Mouse (Mus musculus) midbrain, embryonic 10.5 days (tissue): ENCODE measurements around the gene Cngb1. TPM values are rescaled to one million over a fixed set of nuclear protein-coding genes. Genes with fewer than 3 reads are reported as not detected.

ENCODE experiments used
- DNase-seq: peaks from one replicate; pipeline ENCODE4 v3.0.0-alpha.2; 2017; ENCODE audit warnings: low spot score
- H3K27ac ChIP-seq: fragments of 300-500 bp; sonication (generic); replicated peaks from 2 replicates; pipeline ENCODE4 v1.5.1; 2016; ENCODE audit warnings: mild to moderate bottlenecking
- H3K27me3 ChIP-seq: fragments of 300-500 bp; sonication (generic); 2 replicates; pipeline ENCODE4 v1.6.1; 2016; ENCODE audit warnings: low read depth, mild to moderate bottlenecking; ENCODE audit not compliant: poor library complexity, severe bottlenecking
- H3K36me3 ChIP-seq: fragments of 300-500 bp; sonication (generic); 2 replicates; pipeline ENCODE4 v1.6.1; 2016; ENCODE audit warnings: mild to moderate bottlenecking, moderate library complexity
- H3K4me1 ChIP-seq: fragments of 300-500 bp; sonication (generic); 2 replicates; pipeline ENCODE4 v1.6.1; 2016
- H3K4me3 ChIP-seq: fragments of 300-500 bp; sonication (generic); 2 replicates; pipeline ENCODE4 v1.5.1; 2016; ENCODE audit warnings: mild to moderate bottlenecking, moderate library complexity
- H3K9me3 ChIP-seq: fragments of 300-500 bp; sonication (generic); replicated peaks from 2 replicates; pipeline ENCODE4 v1.6.1; 2016; ENCODE audit warnings: mild to moderate bottlenecking
- WGBS: fragments of 180-500 bp; shearing (Covaris S2); methylation state at CpG from one replicate; pipeline ENCODE4 v1.1.7; 2016; 5-methylcytosine and 5-hydroxymethylcytosine counted together
- polyA plus RNA-seq: library from polyadenylated mRNA; unstranded; fragments of >200 nt; fragmentation: Nextera tagmentation; extraction: Ambion mirVana; gene quantifications from 2 replicates; pipeline ENCODE4 v1.2.1, GENCODE M21; 2016

The Cngb1 gene
- 0.17 TPM in 1 of 2 replicates, not detected in the other for polyA plus RNA-seq

GRCm38 (mm10) chr8:95306431-95306830 lies at the start of gene Cngb1:
Gene Cngb1, minus strand, starts transcription at chr8:95306585.
- Histone ChIP-seq H3K27me3 (no peaks in the 10 kb centered on the region), H3K4me3 (no peak within 1 kb of the TSS), H3K36me3 (no peaks in the 10 kb centered on the region), H3K27ac (no peak within 1 kb of the TSS), H3K9me3 (no peaks in the 10 kb centered on the region), H3K4me1 (peaks cover 14% of the 10 kb centered on the region)
- 53% methylated on average over 6 of the region's 6 CpGs for WGBS
- DNase-seq, result no peak

GRCm38 (mm10) chr8:95354606-95355005 lies 48.2 kb upstream of the Cngb1 start:
- no peak overlapping the region for H3K27ac ChIP-seq
- H3K4me3 ChIP-seq, result no peak overlapping the region
- peaks cover 54% of the 10 kb centered on the region for H3K4me1 ChIP-seq
- no peak for DNase-seq
- H3K9me3 ChIP-seq, result no peaks in the 10 kb centered on the region
- WGBS, result 87% methylated on average over 2 of the region's 2 CpGs
- peaks cover 42% of the 10 kb centered on the region for H3K27me3 ChIP-seq
- peaks cover 5% of the 10 kb centered on the region; the same call in 1 of the 2 replicates for H3K36me3 ChIP-seq

DNA sequence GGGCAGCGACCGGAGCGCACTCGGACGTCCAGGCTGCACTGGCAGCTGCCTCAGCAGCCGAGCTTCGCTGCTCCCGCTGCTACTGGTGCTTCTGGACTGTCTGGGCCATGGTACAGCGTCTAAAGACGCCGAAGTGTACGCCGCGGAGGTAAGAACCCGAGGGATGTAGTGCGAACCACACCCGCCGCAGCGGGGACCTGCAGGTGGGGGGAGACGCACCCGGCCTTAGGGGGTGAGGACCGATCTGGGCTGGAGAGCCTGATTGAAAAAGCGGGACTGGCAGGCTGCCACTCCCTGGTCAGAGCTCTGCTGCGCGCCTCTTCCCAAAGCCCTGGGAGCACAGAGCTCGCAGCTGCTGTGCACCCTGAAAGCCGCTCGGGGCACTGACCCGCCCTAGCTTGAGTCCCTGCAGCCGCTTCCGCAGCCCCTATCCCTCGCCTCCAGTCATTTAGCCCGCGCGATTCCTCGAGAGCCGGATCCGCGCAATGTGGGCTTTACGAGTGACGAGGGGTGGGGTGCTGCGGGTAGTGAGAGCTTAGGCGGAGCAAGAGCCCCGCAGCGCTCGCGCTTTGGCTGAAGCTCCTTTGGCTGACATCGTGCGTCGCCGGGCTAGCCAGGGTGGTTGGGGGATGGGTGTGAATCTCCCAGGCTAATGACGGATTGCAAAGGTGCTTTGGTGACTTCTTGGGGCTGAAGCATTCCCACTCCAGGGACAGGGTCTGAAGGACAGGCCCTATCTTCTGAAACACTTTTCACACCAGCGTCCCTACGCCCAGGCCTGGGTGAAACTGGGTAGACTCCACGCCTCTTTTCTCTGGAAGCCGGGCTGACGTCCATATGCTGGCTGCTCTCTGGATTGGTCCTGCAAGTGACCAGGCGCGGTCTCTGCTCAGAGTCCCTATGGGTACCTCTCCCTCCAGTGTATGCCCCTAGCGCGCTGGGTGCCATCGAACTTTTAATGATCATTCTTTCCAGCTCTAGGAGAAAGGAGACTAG lies 46.8 kb upstream of the Cngb1 start:
- H3K27ac ChIP-seq, result peak overlapping the region; percentile 94
- peak; percentile 80 for DNase-seq
- peaks cover 42% of the 10 kb centered on the region for H3K4me1 ChIP-seq
- peaks cover 5% of the 10 kb centered on the region; the same call in 1 of the 2 replicates for H3K36me3 ChIP-seq
- 2% methylated on average over 62 of the region's 62 CpGs for WGBS
- H3K4me3 ChIP-seq, result peak overlapping the region; percentile 86
- H3K9me3 ChIP-seq, result no peaks in the 10 kb centered on the region
- peaks cover 54% of the 10 kb centered on the region for H3K27me3 ChIP-seq

- Histone ChIP-seq H3K9me3 (no peaks in the 10 kb centered on the region), H3K36me3 (peaks cover 5% of the 10 kb centered on the region; the same call in 1 of the 2 replicates), H3K4me1 (peaks cover 40% of the 10 kb centered on the region), H3K27ac (peak within 1 kb of the TSS; percentile 94), H3K4me3 (peak within 1 kb of the TSS; percentile 86), H3K27me3 (peaks cover 54% of the 10 kb centered on the region)
- peak; percentile 85 for DNase-seq
- WGBS, result under 1% methylated on average over 80 of the region's 80 CpGs
These were observed 45.9 kb upstream of the Cngb1 start, which contains the start of gene Mmp15 for GRCm38 (mm10) chr8:95352151-95352870. Gene Mmp15, plus strand, starts transcription at chr8:95352268.

DNA sequence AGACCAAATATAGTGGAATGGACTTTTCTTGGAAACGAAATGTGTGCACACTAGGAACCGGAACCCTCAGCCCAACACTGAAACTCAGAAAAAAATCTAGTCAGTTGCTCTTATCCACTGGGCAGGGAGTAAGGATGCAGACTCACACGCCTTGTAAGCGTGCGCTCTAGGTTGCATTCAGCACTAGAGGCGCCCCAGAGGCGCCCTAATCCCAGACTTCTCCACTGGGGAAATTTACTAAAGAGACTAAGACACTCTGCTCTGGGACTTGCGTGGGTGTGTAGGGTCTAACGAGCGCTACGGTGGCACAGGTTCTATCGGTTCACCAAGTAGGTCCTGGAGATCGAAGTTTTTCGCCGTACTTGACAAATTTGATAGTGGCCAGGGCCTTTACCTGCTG lies 45.1 kb upstream of the Cngb1 start:
- peak overlapping the region; percentile 86 for H3K4me3 ChIP-seq
- peak; percentile 46 for DNase-seq
- H3K27me3 ChIP-seq, result peaks cover 54% of the 10 kb centered on the region
- peaks cover 40% of the 10 kb centered on the region for H3K4me1 ChIP-seq
- peak overlapping the region; percentile 94; the same call in 1 of the 2 replicates for H3K27ac ChIP-seq
- H3K9me3 ChIP-seq, result no peaks in the 10 kb centered on the region
- WGBS, result 2% methylated on average over 15 of the region's 15 CpGs
- peaks cover 5% of the 10 kb centered on the region; the same call in 1 of the 2 replicates for H3K36me3 ChIP-seq

DNA sequence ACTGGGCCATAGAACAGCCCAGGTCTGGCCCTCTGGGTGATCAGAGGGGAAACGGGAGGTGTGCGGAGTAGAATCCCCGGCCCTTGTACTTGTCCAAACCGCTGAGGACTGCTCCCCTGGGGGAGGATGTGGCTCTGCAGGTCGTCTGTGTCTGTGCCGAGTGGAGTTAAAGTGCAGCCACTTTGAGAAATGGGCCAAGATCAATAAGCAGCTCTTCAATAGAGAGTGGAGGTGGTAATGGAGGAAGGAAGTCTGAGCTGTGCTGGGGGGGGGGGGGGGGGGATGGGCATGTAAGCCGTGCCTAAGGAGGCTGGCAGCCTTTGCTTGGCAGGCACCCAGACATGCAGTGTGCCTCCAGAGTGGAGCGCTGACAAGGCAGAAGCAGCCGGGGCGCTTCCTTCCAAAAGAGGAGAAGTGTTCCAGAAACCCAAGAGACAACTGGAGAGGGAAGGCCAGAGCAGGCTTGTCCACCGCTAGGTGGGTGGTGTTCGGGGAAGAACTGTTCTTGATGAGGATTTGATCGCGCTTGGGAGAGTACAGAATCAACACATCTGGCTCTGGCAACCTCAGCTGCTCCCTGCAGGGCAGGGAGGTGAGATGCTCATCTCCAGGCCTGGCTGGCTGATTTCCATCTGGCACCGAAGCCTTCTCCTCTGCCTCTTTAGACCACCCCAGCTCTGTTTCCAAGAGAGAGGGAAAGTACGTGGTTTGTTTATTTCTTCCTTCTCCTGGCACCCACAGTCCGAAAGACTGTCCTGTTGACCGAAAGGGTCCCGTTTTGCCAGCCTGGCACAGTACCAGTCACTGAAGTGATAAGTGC lies 42.6 kb upstream of the Cngb1 start:
- Histone ChIP-seq H3K4me3 (no peak overlapping the region), H3K36me3 (peaks cover 8% of the 10 kb centered on the region), H3K27ac (no peak overlapping the region), H3K4me1 (peaks cover 30% of the 10 kb centered on the region), H3K9me3 (no peaks in the 10 kb centered on the region), H3K27me3 (peaks cover 49% of the 10 kb centered on the region)
- DNase-seq, result no peak
- 75% methylated on average over 19 of the region's 19 CpGs for WGBS

GRCm38 (mm10) chr8:95348356-95348755 lies 42.0 kb upstream of the Cngb1 start:
- Histone ChIP-seq H3K27ac (no peak overlapping the region), H3K36me3 (peaks cover 14% of the 10 kb centered on the region), H3K27me3 (peaks cover 43% of the 10 kb centered on the region), H3K9me3 (no peaks in the 10 kb centered on the region), H3K4me1 (peaks cover 23% of the 10 kb centered on the region), H3K4me3 (no peak overlapping the region)
- 91% methylated on average over 2 of the region's 2 CpGs for WGBS
- DNase-seq, result no peak

DNA sequence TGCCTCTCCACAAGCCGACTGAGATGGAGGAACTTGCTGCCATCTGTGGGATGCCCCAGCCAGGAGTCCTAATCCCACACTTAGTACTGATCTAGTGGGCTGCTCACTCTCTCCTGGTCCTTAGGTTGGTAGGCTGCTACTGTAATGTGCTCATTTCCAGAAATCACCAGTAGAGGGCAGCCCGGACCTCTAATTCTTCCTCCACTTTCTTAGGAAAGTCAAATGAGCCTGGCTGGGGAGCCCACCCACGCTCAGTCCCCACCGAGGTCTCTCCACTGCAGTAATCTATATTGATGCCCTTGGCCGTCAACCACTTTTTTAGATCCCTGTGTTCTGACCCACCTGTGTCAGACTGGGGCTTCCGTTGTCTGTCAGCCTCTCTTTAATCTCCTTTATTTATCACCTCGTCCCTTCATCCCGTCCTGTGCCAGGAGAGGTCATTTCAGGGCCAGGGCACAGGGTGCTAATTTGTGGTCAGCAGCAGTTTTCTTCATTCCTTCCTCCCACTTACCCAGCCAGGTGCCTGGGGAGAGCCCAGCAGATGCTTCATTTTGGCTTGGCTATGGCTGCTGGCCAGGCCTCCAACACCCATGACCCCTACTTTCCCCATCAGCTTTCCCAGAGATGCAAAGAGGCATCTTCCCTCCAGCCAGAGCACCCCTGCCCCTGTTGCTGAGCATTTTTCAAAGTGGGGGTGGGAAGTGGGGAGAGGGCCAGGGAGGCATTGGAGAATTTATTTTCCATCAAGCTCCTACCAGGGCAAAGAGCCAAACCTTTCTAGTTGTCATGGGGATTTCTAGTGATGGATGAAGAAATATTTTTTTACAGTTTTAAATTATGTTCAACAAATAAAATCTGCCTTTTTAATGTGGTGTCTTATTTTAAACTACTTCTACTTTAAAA lies 40.5 kb upstream of the Cngb1 start:
- Histone ChIP-seq H3K4me1 (peaks cover 10% of the 10 kb centered on the region), H3K4me3 (no peak overlapping the region), H3K36me3 (peaks cover 22% of the 10 kb centered on the region), H3K27me3 (peaks cover 35% of the 10 kb centered on the region), H3K27ac (no peak overlapping the region), H3K9me3 (no peaks in the 10 kb centered on the region)
- peak; percentile 73 for DNase-seq
- 43% methylated on average over 8 of the region's 8 CpGs for WGBS

- Histone ChIP-seq H3K9me3 (no peaks in the 10 kb centered on the region), H3K4me1 (no peaks in the 10 kb centered on the region), H3K27me3 (peaks cover 13% of the 10 kb centered on the region), H3K27ac (no peak overlapping the region), H3K36me3 (peaks cover 35% of the 10 kb centered on the region), H3K4me3 (no peak overlapping the region)
- no peak for DNase-seq
- WGBS, result 75% methylated on average over 6 of the region's 6 CpGs
These were observed 38.3 kb upstream of the Cngb1 start for GRCm38 (mm10) chr8:95344668-95345067.

DNA sequence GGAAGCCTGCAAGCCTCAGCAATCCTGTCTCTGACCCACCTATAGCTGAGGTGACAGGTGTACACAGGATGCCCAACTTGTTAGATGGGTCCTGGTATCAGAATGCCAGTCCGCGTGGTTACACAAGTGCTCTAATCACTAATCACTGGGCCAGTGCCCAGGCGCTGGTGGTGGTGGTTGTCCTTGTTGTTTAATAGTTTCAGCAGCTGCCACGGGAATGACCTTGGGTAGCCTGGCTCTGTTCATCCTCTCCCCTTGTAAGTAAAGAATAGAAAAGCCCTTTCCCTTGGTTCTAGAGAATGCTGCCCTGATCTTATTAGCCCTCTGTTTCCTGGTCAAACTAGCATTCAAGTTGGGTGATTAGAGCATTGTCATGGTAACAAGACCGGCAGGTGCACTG lies 35.3 kb upstream of the Cngb1 start:
- H3K4me3 ChIP-seq, result no peak overlapping the region
- WGBS, result 62% methylated on average over 5 of the region's 5 CpGs
- no peaks in the 10 kb centered on the region for H3K27me3 ChIP-seq
- H3K36me3 ChIP-seq, result peaks cover 56% of the 10 kb centered on the region
- no peak for DNase-seq
- H3K4me1 ChIP-seq, result no peaks in the 10 kb centered on the region
- H3K27ac ChIP-seq, result no peak overlapping the region
- H3K9me3 ChIP-seq, result no peaks in the 10 kb centered on the region

DNA sequence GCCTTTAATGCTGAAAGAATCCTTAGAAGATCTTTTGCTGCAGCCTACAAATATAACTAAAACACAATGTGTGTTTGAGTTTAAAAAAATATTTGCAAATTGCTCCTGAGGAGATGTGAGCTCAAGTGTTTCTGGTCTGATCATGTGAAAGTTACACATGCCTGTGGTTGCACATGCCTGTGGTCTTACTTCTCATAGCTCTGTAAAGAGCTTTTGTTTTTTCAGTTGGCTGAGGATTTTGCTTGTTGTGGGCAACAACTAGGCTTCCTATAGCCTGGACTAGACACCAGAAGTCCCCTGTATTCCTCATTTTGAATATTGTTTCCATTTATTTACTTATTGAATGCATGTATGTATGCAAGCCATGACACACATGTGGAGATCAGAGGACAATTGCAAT lies 30.0 kb upstream of the Cngb1 start:
- Histone ChIP-seq H3K4me1 (peaks cover 6% of the 10 kb centered on the region), H3K9me3 (no peaks in the 10 kb centered on the region), H3K27ac (no peak overlapping the region)

More for the DNA sequence above, 30.0 kb upstream of the Cngb1 start:
- no peak for DNase-seq
- Histone ChIP-seq H3K4me3 (no peak overlapping the region), H3K27me3 (no peaks in the 10 kb centered on the region), H3K36me3 (peaks cover 48% of the 10 kb centered on the region)
